Mouse (Mus musculus) 3134 (cell line): ENCODE data around the gene Slc22a16.

Experiments
- DNase-seq: peaks from one replicate; pipeline ENCODE4 v3.0.0-alpha.2; 2011; ENCODE audit warnings: low spot score; ENCODE audit not compliant: insufficient read length; ENCODE audit errors: extremely low read depth

The Slc22a16 gene

DNA sequence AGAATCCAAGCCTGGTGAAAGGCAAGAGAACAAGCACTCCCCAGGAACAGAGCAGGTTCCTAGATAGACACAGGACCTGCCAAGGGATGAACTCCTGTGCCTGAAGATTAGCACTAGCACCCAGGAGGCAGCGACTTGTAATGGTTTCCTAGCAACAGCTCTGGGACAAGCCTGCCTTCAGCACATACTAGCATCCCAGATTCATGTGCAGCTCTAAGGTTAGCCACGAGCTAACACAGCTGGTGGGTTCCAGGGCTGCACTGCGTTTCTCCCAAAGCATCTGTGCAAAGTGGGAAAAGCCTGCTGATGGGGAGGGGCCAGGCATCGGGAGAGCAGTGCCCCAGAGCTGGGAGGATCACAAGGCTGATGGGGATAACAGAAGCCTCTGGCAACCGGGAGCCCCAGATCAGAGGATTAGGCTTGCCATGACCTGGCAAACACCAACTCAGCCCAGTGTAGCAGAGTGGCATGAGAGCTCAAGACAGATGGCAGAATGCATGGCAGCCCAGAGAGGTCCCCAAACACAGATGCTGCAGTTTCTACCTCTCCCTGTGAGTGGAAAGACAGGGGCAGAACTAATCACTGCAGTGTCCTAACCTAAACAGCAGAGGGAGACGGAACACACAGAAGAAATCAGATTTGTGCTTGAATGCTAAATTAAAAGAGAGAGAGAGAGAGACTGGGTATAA is 34.7 kb downstream of the Slc22a16 start:
- DNase-seq, result no peak

DNA sequence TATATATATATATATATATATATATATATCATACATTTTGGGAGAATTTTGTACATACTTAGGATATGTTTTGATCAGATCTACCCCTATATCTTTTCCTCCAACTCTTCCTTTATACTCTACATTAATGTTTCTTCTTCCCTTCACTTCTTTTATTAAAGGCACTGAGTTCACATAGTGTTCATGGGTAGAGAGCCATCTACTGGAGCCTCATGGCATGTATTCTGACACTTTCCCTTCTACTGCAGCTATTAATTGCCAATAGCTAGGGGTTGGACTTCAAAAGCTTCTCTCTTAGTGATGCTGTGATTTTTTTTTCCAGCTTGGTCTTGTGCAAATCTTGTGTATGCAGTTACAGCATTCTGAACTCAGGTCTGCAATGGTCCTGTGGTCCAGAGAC is 47.8 kb downstream of the Slc22a16 start:
- no peak for DNase-seq

DNA sequence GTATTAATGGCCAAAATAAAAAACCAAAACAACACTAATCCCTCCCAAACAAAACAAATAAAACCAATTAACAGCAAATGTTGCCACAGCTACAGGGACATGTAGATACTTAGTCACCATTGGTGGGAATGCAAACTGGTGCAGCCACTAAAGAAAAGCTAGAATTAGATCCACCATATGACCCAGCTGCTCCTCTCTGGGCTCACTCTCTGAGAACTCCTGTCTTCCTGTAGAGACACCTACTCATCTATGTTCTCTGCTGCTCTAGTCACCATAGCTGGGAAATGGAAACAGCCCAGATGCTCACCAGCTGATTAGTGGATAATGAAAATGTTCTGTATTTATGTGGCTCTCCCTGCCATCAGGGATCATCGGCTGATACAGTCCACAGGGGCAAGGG is 49.6 kb downstream of the Slc22a16 start:
- DNase-seq, result no peak

DNA sequence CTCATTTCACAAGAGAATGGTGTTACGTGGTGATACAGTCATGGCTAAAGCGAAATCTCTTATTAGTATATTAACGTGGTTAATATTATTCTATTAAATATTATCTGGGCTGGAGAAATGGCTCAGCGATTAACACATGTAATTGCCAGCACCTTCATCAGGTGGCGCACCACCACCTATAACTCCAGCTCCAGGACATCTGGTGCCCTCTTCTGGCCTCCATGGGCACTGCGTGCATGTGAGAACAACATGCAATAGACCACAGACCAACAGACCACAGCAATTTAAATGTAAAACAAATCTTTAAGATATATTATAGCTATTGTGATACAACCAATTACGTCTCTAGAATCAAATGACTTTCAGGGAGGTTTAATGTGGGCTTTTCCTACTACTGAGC is 59.0 kb downstream of the Slc22a16 start:
- no peak for DNase-seq

DNA sequence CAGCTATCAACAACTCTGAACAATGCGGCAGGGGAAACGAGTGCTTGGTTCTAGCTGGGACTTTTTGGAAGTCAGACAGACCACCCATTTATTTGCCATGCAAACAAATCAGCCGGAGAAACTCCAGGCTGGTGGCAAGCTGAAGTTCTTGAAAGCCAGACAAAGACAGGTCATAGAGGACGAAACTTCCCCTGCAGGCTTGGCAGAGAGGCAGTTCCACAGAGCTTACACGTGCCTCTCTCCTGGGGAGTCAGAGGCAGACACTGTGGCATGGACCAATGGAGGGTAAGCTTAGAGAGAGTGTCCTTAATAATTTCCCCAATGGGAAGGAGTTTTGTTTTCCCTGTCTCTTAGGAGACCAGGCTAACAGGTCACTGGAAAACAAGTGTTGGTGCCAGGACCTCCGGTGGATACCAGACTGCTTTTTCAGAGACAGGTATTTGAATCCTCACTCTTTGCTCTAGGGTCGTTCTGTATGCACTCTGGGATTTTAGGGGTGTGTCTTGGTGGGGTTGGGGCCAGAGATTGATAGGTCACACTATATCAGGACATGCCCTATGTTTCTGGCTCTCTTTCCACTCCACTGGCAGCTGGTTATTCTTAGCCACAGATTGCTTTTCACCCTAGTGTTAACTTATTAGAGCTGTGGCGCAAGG is 59.6 kb downstream of the Slc22a16 start, which contains the start of gene Ddo:
Gene Ddo (plus strand): TSS at position 356 of the 656 bp plus-strand sequence.
- no peak for DNase-seq

DNA sequence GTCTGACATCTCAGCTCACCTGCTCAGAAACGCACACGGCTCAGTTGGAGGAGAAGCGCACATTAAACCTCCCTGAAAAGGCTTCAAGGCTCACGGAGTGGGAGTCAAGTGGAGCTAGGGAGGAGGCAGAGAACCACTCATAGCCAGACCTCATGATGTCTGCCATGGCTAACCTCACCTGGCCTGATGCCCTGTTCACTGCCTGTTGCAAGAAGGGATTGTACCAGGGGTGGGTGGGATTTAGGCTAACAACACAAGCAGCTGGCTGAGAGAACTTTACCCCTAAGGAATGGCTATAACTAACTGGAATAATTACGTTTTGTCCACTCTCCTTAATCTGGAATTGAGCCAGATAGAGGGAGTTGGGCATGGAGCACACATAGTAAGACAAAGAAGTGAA is 60.3 kb downstream of the Slc22a16 start:
- no peak for DNase-seq

DNA sequence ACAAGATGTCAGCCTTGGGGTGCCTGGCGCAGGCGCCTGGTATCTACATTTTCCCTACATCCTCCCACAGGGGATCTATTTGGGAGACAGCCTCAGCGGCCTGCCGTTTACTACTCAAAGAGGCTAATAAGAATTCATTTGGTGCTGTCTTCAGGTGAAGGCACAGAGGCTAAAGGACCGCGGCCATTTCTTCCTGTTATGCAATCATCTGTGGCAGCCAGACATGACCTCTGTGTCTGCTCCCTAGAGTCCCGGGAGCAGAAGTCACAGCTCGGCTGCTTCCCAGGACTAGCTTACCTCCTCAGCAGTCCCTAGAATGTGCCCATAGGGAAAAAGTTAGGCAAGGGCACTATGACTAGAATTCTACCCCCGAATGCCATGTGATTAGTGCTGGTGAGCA is 60.8 kb downstream of the Slc22a16 start:
- no peak for DNase-seq

DNA sequence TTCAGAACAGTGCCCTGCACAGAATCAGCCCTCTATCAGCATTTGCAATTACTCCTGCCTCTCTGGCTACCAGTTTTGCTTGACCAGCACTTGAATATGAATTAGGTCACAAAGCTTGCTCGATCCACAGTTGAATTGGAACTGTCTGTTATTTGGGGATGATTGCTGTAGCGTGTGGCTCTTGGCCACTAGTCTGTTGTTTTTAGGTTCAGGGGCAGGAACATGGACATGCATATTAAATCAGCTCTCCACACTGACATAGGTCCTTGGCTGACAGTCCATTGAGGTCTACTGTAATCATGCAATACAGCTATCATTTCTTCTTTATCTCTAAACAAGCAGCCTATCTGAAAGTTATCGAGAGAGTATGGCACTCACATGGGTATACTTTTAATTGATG is 62.0 kb downstream of the Slc22a16 start:
- DNase-seq, result no peak

DNA sequence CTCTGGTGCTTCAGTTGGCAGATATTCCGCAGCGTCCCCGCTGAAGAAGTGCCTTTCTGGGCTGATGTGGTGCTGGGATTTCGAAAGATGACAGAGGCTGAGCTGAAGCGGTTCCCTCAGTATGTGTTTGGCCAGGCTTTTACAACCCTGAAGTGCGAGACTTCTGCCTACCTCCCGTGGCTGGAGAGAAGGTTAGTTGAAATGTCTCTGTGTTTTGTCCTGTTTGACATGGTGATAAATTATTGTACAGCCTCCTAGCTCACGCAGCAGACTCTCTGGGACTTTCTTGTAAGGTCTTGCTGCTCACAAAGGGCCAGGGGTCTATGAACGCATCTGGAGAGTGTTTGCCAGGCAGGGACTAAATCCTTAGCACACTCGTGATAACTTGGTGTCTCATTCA is 67.2 kb downstream of the Slc22a16 start:
- no peak for DNase-seq

DNA sequence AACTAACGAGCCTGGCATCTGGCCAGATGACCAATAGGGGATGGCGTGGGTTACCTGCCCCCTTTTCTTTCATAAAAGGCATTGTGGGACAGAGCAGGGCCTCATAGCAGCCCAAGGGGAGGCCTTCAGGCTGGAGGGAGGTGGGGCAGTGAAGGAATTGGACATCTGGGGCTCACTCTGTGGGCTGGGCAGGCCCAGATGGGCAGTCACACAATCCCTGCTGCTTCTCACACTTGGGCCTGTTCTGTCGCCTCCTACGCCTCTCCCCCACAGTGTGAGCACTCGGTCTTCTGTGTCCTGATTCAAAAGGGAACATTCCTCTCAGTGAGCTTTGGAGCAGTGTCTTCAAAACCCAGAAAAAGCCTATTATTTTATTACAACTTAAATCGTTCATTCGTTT is 68.1 kb downstream of the Slc22a16 start:
- DNase-seq, result peak; percentile 28

DNA sequence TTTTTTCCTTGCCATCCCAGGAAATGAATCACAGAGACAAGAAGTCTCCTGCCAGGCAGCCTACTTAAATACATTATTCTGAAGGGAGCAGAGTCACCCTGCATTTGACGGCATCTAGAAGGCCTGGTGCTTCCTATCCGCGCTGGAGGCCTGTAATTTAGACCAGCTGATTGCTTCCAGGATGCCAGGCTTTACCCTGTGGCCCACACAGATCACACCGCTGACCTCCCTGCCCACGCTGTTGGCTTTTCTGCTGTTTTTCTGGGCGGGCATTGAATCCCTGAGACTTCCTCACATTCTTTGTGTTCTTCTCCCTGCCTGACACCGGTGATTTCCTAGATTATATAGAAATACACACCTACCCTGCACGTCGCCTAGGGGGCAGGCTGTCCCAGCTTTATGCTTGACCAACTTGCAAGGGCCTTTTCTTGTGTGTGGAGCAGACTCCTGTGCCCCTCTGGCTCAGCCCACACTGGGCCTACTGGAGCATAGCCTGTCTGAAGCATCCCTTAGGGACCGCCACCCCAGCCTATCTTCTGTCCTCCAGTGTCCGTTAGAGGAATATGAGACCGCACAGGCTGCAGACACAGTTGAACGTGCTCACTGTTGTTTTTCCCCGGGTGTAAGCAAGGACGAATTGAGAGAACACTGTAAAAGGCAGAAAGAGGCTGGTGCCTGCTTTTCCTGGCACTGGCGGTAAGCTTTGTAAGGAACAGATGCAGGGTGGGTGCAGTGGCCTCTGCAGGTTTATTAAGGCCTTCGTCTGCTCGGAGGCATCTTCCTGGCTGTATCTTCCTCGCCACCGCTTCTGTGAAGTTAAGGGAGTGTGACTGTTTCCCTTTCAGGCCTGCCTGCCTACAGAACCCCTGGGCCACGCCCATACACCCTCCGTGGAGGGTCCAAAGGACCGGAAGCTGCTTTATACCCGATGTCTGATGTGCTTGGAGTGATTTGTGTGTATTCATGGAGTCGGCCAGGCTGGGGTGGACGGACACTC is 69.0 kb downstream of the Slc22a16 start:
- DNase-seq, result peak; percentile 40

DNA sequence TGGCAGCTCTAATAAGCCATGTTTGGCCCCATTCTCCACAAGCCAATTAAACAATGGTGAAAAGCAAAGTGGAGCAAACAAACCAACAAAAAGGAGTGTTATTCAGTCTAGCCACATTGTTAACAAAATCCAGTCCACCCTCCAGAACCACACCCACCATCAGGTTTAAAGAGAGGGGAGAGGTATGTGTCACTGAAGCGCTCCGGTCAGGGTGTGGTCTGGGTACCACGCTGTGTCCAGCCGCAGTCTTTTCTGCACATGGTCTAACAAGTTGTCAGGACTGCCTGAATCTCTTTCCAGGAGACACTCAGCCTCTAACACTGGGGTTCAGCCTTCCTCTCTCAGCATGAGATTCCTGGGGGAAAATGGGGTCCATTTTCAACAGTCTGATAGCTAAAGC is 70.3 kb downstream of the Slc22a16 start:
- no peak for DNase-seq

DNA sequence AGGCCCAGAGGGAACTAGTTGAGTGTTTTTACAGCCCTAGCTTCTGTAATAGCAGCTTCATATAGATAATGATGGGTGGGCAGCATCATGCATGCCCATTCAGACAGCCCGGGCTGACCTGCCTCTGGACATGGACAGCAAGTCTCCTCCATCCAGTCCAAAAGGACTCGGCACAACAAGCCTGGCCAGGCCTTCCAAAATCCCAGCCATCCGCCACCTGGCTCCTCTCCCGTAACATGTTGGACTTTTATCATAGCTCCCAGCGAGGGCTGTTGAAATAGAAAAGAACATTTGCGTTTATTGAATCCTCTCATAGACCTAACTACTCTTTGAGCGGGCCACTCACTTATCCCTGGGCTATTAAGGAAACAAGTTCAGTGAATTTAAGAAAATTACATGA is 71.8 kb downstream of the Slc22a16 start:
- DNase-seq, result no peak

DNA sequence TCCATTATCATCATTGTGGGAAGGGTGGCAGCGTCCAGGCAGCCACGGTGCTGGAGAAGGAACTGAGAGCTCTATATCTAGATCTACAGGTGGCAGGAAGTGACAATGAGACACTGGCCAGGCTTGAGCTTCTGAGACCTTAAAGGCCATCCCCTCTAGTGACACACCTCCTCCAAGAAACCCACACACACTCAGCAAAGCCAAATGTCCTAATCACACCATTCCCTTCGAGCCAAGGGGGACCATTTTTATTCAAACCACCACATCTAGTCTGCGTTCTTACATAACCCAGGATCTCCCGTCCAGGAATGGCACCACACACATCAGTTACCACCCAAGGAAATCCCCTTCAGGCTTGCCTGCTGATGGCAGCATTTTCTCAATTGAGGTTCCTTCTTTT is 73.0 kb downstream of the Slc22a16 start:
- no peak for DNase-seq

DNA sequence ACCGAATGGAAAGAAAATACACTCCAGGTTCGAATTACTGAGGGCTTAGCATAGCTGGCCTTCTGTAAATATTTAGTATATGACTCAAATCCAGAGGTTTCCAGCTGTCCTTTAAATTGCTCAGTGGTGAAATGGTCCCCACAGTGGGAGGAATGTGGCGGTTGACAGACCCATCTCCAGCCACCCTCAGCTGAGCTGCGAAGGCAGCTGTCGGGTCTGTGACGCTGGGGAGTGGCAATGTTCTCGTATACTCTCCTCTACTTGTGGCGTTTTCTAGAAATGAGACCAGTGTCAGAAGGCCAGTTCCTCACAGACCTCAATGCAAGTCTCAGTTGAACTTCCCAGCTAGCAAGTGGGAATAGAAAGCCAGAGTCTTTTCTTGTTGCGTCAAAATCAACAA is 74.3 kb downstream of the Slc22a16 start:
- DNase-seq, result no peak

DNA sequence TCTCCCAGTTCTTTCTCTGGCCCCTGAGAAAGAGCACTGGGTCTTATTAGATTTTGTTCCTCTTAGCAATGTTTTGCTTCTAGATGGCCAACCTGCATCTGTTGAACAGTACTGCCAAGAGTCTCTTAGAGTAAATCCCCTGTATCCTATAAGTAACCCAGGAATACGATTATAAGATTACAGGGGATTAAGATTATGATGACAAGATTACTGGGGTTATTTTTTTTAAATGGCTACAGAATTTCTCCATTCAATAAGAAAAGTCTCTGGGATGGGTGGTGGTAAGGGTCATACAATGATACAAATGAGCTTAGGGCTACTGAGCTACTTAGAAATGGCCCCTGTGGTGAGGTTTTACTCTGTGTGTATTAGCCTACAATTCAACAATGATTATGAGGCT is 75.2 kb downstream of the Slc22a16 start:
- DNase-seq, result no peak

DNA sequence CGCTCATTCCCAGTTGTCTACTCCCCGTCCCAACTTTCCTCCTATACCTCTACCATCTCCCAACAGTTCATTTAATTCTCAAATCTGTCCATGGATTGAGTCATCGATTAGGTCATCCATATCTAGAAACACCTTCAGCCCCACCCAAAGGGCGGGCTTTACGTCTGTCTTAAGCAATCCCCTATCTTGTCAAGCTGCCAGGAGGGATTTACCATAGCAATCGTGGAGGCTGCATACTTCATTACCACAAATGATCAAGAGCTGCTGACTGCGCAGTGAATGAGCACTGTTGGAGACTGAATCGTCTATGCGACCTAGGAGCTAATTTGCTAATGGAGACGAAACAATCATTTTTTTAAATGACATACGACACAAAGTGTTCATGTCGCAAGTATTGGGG is 78.6 kb downstream of the Slc22a16 start:
- no peak for DNase-seq

DNA sequence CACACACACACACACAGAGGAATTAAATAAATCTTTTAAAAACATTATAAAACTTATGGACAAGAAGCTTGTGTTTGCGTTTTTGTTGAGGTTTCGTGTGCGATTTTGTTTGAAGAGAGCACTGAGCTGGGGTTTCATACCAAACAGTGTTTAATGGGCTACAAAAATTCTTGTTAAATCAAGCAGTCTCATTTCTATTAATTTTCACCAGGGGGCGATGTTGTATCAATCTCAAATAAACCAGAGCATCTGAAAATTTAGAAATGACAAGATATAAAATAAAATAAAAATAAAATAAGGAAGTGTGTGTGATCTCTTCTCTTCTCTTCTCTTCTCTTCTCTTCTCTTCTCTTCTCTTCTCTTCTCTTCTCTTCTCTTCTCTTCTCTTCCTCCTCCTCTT is 79.5 kb downstream of the Slc22a16 start:
- DNase-seq, result no peak

DNA sequence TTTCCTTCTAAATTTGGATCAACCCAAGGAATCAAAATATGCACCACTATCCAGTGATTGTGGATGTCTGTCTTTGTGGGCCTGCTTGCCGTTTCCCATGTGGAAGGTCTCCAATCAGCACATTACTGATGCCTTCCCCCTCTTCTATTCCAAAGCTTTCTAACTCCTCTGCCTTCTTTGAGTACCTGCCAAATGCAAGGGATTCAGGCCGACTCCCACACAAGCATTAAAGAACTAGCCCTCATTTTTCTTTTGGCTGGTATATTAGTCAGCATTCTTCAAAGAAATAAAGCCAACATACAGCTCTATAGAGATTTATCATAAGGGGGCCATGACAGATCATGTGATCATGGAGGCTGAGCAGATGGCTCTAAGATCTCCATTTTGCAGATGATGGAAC is 81.5 kb downstream of the Slc22a16 start:
- DNase-seq, result no peak
